Mouse (Mus musculus): ENCODE measurements around the gene Mkrn1. TPM values are rescaled to one million over a fixed set of nuclear protein-coding genes. Genes with fewer than 3 reads are reported as not detected.
"Not testable (repeated sequence)": the region's sequence is repeated elsewhere in the genome, so short reads cannot be mapped to it uniquely, and the experiment has no call there.

The Mkrn1 gene
- polyA plus RNA-seq, 1 experiment = 35.8 TPM

DNA sequence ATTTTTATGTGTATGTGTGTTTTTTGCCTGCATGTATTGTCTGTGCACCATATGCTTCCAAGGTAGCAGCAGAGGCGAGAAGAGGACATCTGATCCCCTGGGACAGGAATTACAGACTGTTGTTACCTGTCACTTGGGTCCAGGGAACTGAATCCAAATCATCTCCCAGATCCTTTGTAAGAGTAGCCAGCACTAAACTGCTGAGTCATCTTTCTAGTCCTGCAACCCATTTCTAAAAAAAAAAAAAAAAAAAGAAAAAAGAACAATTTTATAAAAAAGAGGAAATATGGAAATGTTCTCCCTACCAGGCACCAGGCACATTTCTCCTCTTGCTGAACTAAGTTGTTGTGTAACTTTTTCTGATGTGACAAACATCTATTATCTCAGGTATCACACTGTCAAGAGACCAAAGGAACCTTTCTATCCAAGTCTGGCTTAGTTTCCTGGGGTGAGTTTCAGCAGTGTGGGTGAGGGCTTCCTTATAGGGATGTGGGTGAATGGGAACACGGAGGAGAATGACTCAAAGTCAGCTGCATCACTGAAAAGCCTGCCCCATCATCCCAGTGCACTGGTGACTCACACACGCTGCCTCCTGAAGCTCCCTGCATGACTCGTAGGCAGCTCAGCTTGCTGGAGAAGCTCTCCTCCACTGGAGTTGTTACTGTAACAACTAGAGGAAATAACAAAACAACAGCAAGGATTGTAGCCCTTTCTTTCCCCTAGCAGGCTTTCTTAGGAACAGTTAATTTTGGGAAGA lies 27.3 kb upstream of the Mkrn1 start:
- 47% methylated on average over 4 of the region's 4 CpGs for WGBS
- DNase-seq = no peak
- TF ChIP-seq POLR2A (IDR thresholded peaks at IDR 0.05; ENCODE audit: borderline replicate concordance, extremely low read depth, low read depth, low read length) (no peak), CTCF (IDR thresholded peaks at IDR 0.05; ENCODE audit: insufficient read depth, low read length) (no peak)
- H3K4me1 ChIP-seq (ENCODE audit: control insufficient read depth, insufficient read depth, low read length) = no peaks in the 10 kb centered on the region
- H3K4me3 ChIP-seq (replicated peaks; ENCODE audit: extremely low read depth, low read depth, low read length) = no peak overlapping the region

DNA sequence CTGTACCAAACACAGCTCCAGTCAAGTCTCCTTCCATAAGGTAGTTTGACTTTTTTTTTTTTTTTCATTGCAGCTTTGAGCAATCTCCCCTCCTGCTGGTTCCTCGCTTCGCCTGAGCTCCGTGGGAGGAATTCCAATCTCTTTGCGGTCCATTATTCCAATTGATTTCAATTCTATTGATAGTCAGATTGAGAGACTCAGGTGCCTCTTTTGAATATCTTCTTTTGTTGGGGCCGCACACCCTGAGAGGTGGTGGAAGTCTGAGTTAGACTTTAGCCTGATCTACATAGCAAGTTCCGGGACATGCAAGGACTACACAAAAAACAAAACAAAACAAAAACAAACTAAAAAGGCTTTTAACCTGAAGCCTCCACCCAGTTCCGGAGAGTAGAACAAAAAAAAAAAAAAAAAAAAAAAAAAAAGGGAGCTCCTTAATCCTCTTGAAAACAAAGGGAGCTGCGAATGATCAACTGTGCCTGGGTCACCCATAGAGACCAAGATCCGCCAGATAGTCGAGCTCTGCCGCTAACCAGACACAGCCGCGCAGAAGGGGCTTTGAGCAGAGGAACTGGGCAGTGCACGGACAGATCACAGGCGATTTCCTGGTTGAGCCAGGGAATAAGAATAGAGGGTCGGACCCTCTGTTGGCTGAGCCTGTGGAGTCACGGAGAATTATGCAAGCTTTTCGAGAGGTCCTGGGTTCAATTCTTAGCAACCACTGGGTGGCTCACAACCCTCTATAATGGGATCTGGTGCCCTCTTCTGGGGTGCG lies 25.7 kb upstream of the Mkrn1 start:
- 23% methylated on average over 19 of the region's 19 CpGs for WGBS
- peak; percentile 6 for DNase-seq
- TF ChIP-seq POLR2A (IDR thresholded peaks at IDR 0.05; ENCODE audit: borderline replicate concordance, extremely low read depth, low read depth, low read length) (no peak), CTCF (IDR thresholded peaks at IDR 0.05; ENCODE audit: insufficient read depth, low read length) (no peak)
- no peaks in the 10 kb centered on the region for H3K4me1 ChIP-seq (ENCODE audit: control insufficient read depth, insufficient read depth, low read length)
- no peak overlapping the region for H3K4me3 ChIP-seq (replicated peaks; ENCODE audit: extremely low read depth, low read depth, low read length)

DNA sequence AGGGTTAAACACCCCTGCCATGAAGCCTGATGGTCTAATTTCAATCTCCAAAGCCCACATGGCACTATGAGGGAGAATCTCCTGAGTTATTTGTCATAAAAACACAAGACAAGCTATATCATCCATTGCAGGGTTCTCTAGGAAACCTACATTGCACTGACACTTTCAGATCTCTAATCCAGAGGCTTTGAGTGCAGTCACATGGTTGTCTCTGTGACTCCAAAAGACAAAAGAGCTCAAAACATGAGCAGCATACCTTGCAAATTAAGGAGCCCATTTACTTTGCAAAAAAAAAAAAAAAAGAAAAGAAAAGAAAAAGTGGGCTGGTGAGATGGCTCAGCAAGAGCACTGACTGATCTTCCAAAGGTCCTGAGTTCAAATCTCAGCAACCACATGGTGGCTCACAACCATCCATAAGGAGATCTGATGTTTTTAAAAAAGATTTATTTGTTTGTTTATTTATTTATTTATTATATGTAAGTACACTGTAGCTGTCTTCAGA lies 22.6 kb upstream of the Mkrn1 start:
- no peak for DNase-seq
- no peak for TF ChIP-seq CTCF (IDR thresholded peaks at IDR 0.05; ENCODE audit: insufficient read depth, low read length)
- no peak for TF ChIP-seq POLR2A (IDR thresholded peaks at IDR 0.05; ENCODE audit: borderline replicate concordance, extremely low read depth, low read depth, low read length)

DNA sequence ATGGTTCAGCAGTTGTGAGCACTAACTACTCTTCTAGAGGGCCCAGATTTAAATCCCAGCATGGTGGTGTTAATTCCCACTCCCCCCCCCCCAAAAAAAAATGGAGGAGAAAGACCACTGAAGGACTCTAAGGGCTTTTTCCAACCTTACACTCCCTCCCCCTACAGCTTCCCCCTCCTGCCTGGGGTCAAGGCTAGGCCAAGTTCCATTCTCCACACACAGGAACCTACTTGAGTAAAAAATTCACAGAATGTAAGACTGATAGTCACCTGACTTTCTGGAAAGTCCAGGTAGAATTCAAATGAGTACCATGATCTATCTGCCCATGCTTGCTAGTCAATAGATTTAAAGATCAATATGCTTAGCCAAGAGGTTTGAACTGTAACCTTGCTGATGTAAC lies 19.9 kb upstream of the Mkrn1 start:
- DNase-seq = no peak
- Histone ChIP-seq H3K4me1 (ENCODE audit: control insufficient read depth, insufficient read depth, low read length) (no peaks in the 10 kb centered on the region), H3K4me3 (replicated peaks; ENCODE audit: extremely low read depth, low read depth, low read length) (no peak overlapping the region)
- no peak for TF ChIP-seq POLR2A (IDR thresholded peaks at IDR 0.05; ENCODE audit: borderline replicate concordance, extremely low read depth, low read depth, low read length)
- TF ChIP-seq CTCF (IDR thresholded peaks at IDR 0.05; ENCODE audit: insufficient read depth, low read length) = no peak

More for the DNA sequence above, 22.6 kb upstream of the Mkrn1 start:
- Histone ChIP-seq H3K4me3 (replicated peaks; ENCODE audit: extremely low read depth, low read depth, low read length) (no peak overlapping the region), H3K4me1 (ENCODE audit: control insufficient read depth, insufficient read depth, low read length) (no peaks in the 10 kb centered on the region)

GRCm38 (mm10) chr6:39437519-39437918 lies 17.3 kb upstream of the Mkrn1 start:
- not testable (repeated sequence) for H3K4me1 ChIP-seq (ENCODE audit: control insufficient read depth, insufficient read depth, low read length); H3K4me3 ChIP-seq (replicated peaks; ENCODE audit: extremely low read depth, low read depth, low read length); DNase-seq
- WGBS = 87% methylated on average over 6 of the region's 6 CpGs

- no peak overlapping the region for H3K4me3 ChIP-seq (replicated peaks; ENCODE audit: extremely low read depth, low read depth, low read length)
- no peak for TF ChIP-seq POLR2A (IDR thresholded peaks at IDR 0.05; ENCODE audit: borderline replicate concordance, extremely low read depth, low read depth, low read length)
- no peak for TF ChIP-seq CTCF (IDR thresholded peaks at IDR 0.05; ENCODE audit: insufficient read depth, low read length)
- 86% methylated on average over 5 of the region's 5 CpGs for WGBS
- no peaks in the 10 kb centered on the region for H3K4me1 ChIP-seq (ENCODE audit: control insufficient read depth, insufficient read depth, low read length)
- no peak for DNase-seq
Measured at GRCm38 (mm10) chr6:39435875-39436274, 15.6 kb upstream of the Mkrn1 start.

DNA sequence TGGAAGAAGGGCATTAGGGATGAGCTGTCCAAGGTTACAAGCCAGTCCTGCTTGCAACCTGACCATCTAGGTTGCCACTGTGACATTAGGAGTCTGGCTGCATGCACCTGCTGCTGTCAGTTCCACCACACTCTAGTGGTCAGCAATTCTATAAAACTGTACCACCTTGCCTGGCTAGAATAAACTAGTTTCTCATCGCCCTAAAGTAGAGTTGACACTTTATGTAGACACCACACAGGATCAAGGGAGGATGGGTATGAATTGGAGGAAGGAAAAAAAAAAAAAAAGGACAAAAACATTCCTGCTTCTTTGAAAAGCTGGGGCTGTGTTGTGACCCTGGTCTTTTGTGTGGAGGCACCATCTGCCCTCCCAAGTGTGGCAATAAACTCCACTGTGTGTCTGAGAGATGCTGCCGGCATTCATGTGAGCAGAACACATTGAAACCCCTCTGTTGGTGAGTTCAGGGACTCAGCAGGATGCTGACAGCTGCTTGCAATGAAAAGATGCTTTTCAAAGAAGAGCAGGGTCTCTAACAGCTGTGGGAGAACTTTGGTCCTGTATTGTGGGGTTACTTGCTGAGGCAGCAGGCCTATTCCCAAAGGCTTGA lies 14.7 kb upstream of the Mkrn1 start:
- H3K4me3 ChIP-seq (replicated peaks; ENCODE audit: extremely low read depth, low read depth, low read length) = no peak overlapping the region
- TF ChIP-seq CTCF (IDR thresholded peaks at IDR 0.05; ENCODE audit: insufficient read depth, low read length) (no peak), POLR2A (IDR thresholded peaks at IDR 0.05; ENCODE audit: borderline replicate concordance, extremely low read depth, low read depth, low read length) (no peak)
- WGBS = 65% methylated on average over 2 of the region's 2 CpGs

GRCm38 (mm10) chr6:39434111-39434885 lies 14.0 kb upstream of the Mkrn1 start:
- H3K4me1 ChIP-seq (ENCODE audit: control insufficient read depth, insufficient read depth, low read length) = no peaks in the 10 kb centered on the region
- no peak for DNase-seq
- 77% methylated on average over 2 of the region's 2 CpGs for WGBS
- no peak for TF ChIP-seq POLR2A (IDR thresholded peaks at IDR 0.05; ENCODE audit: borderline replicate concordance, extremely low read depth, low read depth, low read length)
- no peak for TF ChIP-seq CTCF (IDR thresholded peaks at IDR 0.05; ENCODE audit: insufficient read depth, low read length)
- no peak overlapping the region for H3K4me3 ChIP-seq (replicated peaks; ENCODE audit: extremely low read depth, low read depth, low read length)

More for the DNA sequence above, 14.7 kb upstream of the Mkrn1 start:
- H3K4me1 ChIP-seq (ENCODE audit: control insufficient read depth, insufficient read depth, low read length) = no peaks in the 10 kb centered on the region
- DNase-seq = no peak

- DNase-seq = no peak
- Histone ChIP-seq H3K4me1 (ENCODE audit: control insufficient read depth, insufficient read depth, low read length) (no peaks in the 10 kb centered on the region), H3K4me3 (replicated peaks; ENCODE audit: extremely low read depth, low read depth, low read length) (no peak overlapping the region)
- TF ChIP-seq CTCF (IDR thresholded peaks at IDR 0.05; ENCODE audit: insufficient read depth, low read length) (no peak), POLR2A (IDR thresholded peaks at IDR 0.05; ENCODE audit: borderline replicate concordance, extremely low read depth, low read depth, low read length) (no peak)
Measured at GRCm38 (mm10) chr6:39433701-39434100, 13.4 kb upstream of the Mkrn1 start.

Data from lung, adult 2 months (tissue).